Mouse (Mus musculus): ENCODE results near the gene Dbh. TPM values are rescaled to one million over a fixed set of nuclear protein-coding genes. Genes with fewer than 3 reads are reported as not detected.

The Dbh gene
- total RNA-seq, 2 experiments from 2014 or later: not detected

GRCm38 (mm10) chr2:27163851-27164250 is 1.2 kb upstream of the Dbh start:
- no peak for DNase-seq

GRCm38 (mm10) chr2:27166074-27166473 is 1.0 kb downstream of the Dbh start:
- DNase-seq: no peak

GRCm38 (mm10) chr2:27166999-27167398 is 2.0 kb downstream of the Dbh start:
- DNase-seq: no peak

DNA sequence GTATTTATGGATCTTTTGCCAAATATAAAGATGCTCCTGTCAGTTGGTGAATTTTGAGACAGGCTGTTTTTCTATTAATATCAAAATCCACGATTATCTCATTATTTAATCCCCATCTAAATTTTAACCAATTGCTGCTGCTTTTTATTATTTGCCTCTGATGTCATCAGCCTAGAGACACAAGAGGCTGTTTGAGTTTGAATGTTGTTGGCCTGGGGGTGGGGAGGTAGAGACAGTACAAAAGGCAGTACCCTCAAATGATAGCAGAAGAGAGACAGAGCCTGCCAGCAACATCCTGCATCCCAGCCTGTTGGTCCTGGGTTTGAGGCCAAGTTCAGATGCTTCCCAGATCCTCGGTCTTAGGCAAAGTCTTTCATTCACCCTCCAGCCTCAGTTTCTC is 9.2 kb downstream of the Dbh start:
- DNase-seq: no peak

DNA sequence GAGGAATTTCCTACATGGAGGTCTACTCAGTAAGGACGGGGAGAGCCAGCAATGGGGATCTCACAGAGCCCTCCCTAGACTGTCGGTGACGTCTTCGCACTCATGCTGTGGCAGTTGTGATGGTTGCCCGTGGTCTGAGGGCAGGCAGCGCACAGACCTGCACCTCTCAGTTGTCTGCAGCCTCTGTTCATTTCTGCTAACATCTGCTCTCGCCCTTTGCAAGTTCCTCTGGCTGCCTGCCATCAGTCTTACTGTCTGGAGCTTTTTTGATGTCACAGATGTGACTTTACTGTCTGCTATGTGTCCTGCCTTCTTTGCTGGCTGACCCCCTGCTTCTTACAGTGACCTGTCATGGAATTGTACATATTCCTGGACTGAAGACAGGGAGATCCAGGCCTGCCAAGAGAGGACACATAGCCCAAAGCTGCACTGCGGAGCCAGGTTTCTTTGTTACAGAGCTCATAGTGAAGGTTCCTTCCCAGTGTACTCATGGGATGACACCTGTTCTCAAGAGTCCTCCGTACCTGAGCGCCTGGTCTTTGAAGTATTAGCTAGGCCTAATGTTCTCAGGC is 10.7 kb downstream of the Dbh start:
- DNase-seq: peak; percentile 35

DNA sequence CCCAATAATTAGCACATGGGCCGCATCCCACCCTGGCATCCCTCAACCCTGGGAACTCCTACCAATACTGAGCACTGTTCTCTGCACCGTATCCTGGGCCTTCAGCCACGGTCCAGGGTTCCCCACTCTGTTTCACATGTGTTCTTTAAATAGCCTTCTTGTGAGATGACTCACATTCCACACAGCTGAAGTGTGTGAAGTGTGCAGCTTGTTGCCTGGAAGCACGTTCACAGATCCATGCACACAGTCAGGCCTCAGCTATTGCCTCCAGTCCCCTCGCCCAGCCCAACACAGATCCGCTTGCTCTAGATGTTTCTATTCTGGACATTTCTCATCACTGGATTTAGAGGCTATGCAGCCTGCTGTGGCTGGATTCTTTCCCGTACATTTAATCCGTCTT is 14.1 kb downstream of the Dbh start:
- no peak for DNase-seq

- no peak for DNase-seq
Observed at GRCm38 (mm10) chr2:27181907-27182306, 16.9 kb downstream of the Dbh start.

DNA sequence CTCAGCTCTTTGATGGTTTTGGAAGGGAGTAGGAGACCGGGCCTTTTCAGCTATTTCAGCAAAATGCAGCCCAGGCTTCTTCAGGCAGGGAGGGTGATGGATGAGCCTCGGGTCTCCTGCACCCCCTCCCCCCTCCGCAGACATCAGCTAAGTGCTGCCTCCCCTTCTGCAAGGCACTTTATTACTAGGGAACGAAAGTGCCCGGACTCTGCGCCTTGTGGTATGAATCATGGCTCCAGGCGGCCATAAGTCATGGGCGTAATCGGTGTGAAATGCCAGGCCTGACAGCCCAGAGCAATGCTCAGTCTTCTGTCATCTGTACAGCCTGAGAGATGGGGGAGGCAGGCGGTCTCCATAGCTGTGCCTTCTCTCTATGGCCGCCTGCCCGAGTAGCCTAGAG is 18.7 kb downstream of the Dbh start:
- no peak for DNase-seq

- DNase-seq: no peak
Observed at GRCm38 (mm10) chr2:27187531-27187930, 22.5 kb downstream of the Dbh start.

DNA sequence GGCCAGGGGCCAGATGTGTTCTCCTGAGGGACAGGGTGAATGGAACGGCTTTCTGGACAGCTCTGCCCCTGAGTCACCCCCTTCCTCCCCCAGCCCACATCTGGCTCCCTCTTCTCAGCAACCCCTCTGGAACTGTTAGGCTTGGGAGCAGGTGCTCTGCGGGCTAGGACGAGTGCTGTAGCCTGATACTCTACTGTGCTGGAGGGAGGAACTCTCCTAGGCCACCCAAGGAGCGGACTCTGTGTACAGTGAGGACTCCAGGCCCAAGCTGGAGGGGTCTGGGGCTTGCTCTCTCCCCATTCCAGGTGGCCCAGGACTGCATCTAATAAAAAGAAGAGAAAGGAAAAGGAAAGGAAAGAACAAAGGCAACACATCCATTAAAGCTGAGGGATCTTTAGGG is 25.0 kb downstream of the Dbh start:
- DNase-seq: no peak

DNA sequence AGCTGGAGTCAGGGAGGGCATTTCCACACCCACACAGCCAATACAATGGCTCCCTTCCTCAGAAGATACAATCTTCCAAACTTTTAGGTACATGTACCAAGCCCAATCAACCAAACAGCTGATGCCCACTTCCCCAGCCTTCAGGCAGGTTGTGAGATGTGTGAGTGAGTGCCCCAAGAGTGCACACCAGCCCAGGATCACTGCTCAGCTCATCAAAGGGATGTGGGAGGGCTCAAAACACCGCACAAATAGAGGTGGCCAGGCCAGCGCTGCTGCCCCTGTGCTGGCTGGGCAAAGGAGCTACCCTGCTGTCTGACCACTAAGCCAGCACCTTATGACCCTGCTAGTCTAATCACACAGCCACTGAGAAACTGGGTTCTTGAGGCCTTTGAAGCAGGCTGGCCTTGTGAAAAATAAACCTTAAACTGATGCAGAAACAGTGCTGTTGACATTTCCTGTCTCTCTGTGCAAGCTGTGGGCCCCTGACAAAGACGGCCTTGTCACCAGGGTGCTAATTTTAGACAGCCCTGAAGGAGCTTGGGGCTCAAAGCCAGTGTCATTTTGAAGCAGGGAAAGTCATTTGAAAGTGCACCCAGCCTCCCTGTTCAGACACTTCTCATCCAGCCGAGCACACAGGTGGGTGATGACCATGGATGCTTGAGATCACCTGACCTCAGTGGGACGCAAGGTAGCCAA is 33.7 kb downstream of the Dbh start:
- DNase-seq: no peak

DNA sequence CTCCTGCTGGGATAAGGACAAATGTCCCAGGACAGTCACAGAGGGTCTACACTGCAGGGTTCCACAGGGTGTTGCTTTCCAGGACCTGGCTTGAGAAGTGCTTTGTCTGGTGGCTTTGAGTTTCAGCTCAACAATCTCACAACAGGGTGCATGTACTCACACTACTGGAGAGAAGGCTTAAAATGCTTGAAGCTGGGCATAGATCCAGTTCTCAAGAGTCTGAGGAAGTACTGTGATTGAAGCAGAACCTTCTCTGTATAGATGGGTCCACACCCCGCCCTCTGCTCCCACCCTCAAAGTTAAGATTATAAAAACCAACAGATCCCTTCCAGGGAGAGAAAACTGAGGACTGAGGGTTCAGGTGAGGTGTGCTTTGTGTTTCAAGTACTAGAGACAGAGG is 35.6 kb downstream of the Dbh start:
- DNase-seq: no peak

- DNase-seq: peak; percentile 55
Observed at GRCm38 (mm10) chr2:27205666-27206065, 40.6 kb downstream of the Dbh start.

GRCm38 (mm10) chr2:27206128-27206797 is 41.2 kb downstream of the Dbh start:
- peak; percentile 91 for DNase-seq

DNA sequence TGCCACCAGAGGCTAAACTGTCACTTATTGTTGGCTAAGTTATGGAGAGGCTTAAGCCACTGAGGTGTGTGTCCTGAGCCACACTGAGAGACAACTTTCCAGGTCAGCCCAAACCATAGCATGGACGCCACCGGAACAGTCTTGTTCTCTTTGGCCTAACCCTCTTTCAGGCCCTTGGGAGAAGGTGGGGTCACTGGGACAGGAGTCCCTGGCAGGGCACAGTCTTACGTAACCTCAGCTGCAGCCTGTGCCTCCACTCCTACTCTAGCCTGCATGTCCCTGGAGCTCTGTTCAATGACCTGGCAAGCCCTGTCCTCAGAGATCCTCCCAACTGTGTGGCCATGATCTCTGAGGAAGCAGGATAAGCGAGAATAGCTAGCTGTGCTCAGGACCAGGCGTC is 42.1 kb downstream of the Dbh start:
- DNase-seq: peak; percentile 86

GRCm38 (mm10) chr2:27209370-27209769 is 44.3 kb downstream of the Dbh start:
- DNase-seq: peak; percentile 39

- peak; percentile 10 for DNase-seq
Observed at GRCm38 (mm10) chr2:27209816-27210215, 44.8 kb downstream of the Dbh start.

DNA sequence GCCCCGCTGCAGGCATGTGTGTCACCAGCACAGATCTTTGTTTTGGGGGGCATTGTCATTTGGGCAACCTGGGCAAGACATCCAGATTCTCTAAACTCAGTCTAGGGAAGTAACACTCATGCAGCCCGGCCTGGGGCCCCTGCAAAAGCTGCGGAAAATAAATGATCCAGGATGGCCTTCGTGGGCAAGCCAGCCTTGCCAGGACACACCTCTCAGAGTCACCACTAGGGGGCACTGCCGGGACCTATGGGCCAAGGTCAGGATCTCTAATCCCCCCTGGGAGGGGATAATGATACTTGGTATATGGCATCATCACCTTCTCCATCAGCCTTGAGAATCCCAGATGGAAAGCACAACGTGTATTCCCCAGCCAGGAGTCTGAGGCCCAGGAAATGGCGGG is 45.2 kb downstream of the Dbh start:
- DNase-seq: peak; percentile 19

DNA sequence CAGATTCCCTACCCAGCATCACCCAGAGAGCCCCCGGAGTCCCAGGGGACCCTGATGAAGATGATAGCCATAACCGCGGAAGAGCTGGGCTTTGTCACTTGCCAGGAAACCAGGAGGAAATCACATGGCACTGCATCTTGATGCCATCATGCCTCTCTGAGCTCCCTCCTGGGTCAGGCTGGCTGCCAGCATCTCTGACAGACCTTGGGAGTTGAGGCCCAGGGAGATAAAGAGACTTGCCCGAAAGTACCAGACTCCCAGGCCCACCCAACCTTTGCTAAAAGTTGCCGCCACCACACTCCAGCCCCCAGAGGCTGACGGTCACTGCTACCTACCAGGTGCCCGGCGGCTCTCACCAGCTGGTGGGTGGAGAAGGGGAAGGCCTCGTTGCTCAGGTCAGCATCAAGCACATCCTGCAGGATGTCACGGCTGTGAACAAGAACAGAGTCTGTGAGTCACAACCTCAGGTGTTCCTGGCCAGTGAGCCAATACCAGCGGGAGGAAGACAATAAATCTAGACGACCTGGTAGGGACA is 45.7 kb downstream of the Dbh start:
- DNase-seq: peak; percentile 6

GRCm38 (mm10) chr2:27211966-27212893 is 47.2 kb downstream of the Dbh start:
- peak; percentile 75 for DNase-seq

DNA sequence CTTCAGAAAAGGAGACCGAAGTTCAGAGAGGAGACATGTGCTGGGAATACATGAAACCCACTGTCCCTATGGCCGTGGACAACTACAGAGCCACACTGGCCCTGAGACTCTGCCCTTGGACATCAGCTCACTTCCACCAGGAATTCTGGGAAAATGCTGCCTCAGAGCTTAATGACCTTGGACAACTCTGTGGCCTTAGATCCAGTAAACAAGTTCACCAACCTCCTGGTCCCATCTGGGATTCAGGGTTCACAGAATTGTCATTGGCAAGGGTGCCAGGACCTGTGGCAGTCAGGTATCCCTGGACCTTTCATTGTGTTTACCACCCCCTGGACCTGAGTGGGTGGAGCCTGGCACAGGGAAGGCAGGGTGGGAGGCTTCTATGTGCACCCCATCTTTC is 50.5 kb downstream of the Dbh start:
- DNase-seq: no peak

DNA sequence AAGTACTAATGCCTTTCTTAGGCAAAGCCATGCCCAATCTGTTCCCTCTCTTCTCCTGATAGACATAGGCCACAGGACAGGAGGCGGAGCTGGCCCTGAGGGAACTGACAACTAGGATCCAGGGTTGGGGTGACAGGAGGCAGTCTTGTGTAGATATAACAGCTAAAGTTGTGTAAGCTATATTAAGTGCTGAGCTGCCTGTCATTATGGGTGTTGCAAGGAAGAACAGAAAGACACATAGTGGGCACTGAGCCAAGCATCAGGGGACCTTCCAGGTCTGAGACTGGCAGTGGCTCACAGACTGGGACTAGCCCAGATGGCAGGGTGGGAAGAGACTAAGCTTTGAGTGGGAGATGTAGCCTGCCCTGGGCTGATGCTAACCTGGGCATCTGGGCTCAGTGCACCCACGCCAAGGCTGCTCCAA is 53.1 kb downstream of the Dbh start:
- no peak for DNase-seq
